Mouse (Mus musculus) bone marrow macrophage, adult 2 months (primary cell): Measurements from ENCODE around the gene Cyp1a2.

Experiments
- CTCF ChIP-seq: IDR thresholded peaks from 2 replicates; pipeline ENCODE4 v1.5.1; 2012; ENCODE audit warnings: low read depth, mild to moderate bottlenecking, low read length, moderate library complexity
- POLR2A ChIP-seq: IDR thresholded peaks from 2 replicates; pipeline ENCODE4 v1.6.1; 2012; ENCODE audit warnings: mild to moderate bottlenecking, low read depth, low read length, borderline replicate concordance

GRCm38 (mm10) chr9:57637741-57638322 lies 45.7 kb downstream of the Cyp1a2 start:
- no peak for TF ChIP-seq POLR2A
- TF ChIP-seq CTCF = no peak
